Mouse (Mus musculus): Measurements from ENCODE around the gene Mief1. TPM values are rescaled to one million over a fixed set of nuclear protein-coding genes. Genes with fewer than 3 reads are reported as not detected.

The Mief1 gene
- polyA plus RNA-seq, 3 experiments from 2014 or later: 29.1 to 39.4 (median 34.2) TPM

GRCm38 (mm10) chr15:80263610-80264575 is 30.1 kb downstream of the Mief1 start, which contains the start of gene Rps19bp1:
Gene Rps19bp1, minus strand, starts transcription at chr15:80264315.
- peak; percentile 97 for ATAC-seq

GRCm38 (mm10) chr15:80266281-80266680 is 32.5 kb downstream of the Mief1 start:
- ATAC-seq: no peak

GRCm38 (mm10) chr15:80271858-80272396 is 38.1 kb downstream of the Mief1 start:
- no peak for ATAC-seq

GRCm38 (mm10) chr15:80277107-80277506 is 43.3 kb downstream of the Mief1 start:
- no peak for ATAC-seq

GRCm38 (mm10) chr15:80277625-80278024 is 43.8 kb downstream of the Mief1 start:
- no peak for ATAC-seq

- no peak for ATAC-seq
Measured at GRCm38 (mm10) chr15:80278121-80278759, 44.4 kb downstream of the Mief1 start.

- ATAC-seq: no peak
Measured at GRCm38 (mm10) chr15:80279053-80279452, 45.2 kb downstream of the Mief1 start.

GRCm38 (mm10) chr15:80280646-80281045 is 46.8 kb downstream of the Mief1 start:
- ATAC-seq: no peak

- ATAC-seq: no peak
Measured at GRCm38 (mm10) chr15:80286851-80287415, 53.1 kb downstream of the Mief1 start, which contains the start of gene Cacna1i. Gene Cacna1i, plus strand, starts transcription at chr15:80287238.

GRCm38 (mm10) chr15:80288036-80288435 is 54.2 kb downstream of the Mief1 start:
- no peak for ATAC-seq

GRCm38 (mm10) chr15:80289436-80289835 is 55.6 kb downstream of the Mief1 start:
- ATAC-seq: peak; percentile 25

- no peak for ATAC-seq
Measured at GRCm38 (mm10) chr15:80297146-80297545, 63.3 kb downstream of the Mief1 start.

Other genes with a start within 250 kb of the Mief1 start
- gene Pdgfb, start 219.0 kb upstream of the Mief1 start, polyA plus RNA-seq (2017; shearing (Covaris generic)): 1 to 10 TPM; 1.4 to 2.1 (median 2.1) TPM
- 1 to 10 TPM in 1 of 3 experiments, under 1 TPM in 1, not detected in 1; 0.77 to 1.7 TPM for gene Syngr1, start 142.7 kb upstream of the Mief1 start, polyA plus RNA-seq (2017; shearing (Covaris generic))
- 1,000 to 10,000 TPM; 2,844 to 4,969 (median 3,861) TPM for gene Rpl3, start 142.2 kb upstream of the Mief1 start, polyA plus RNA-seq (2017; shearing (Covaris generic))
- gene Tab1, start 100.9 kb upstream of the Mief1 start, polyA plus RNA-seq (2017; shearing (Covaris generic)): 10 to 100 TPM; 12.2 to 15.9 (median 12.3) TPM
- not detected for gene Mgat3, start 60.3 kb upstream of the Mief1 start, polyA plus RNA-seq (2017; shearing (Covaris generic))
- 10 to 100 TPM in 1 of 3 experiments, not detected in 2; 10.7 TPM for gene AC140267.1, start 1.8 kb downstream of the Mief1 start, polyA plus RNA-seq (2017; shearing (Covaris generic))
- 10 to 100 TPM; 78.7 to 96.6 (median 84.8) TPM for gene Atf4, start 21.2 kb downstream of the Mief1 start, polyA plus RNA-seq (2017; shearing (Covaris generic))
- 10 to 100 TPM; 19.9 to 24.4 (median 21.7) TPM for gene Rps19bp1, start 30.3 kb downstream of the Mief1 start, polyA plus RNA-seq (2017; shearing (Covaris generic))
- under 1 TPM in 1 of 3 experiments, not detected in 2; 0.04 TPM for gene Cacna1i, start 53.2 kb downstream of the Mief1 start, polyA plus RNA-seq (2017; shearing (Covaris generic))